Mouse (Mus musculus): ENCODE measurements around the gene Rnaseh2a. TPM values are rescaled to one million over a fixed set of nuclear protein-coding genes. Genes with fewer than 3 reads are reported as not detected.
A peak's percentile ranks its signal among the peaks of the same experiment; 100 is the strongest.
"Not testable (repeated sequence)": the region's sequence is repeated elsewhere in the genome, so short reads cannot be mapped to it uniquely, and the experiment has no call there.

The Rnaseh2a gene
- polyA plus RNA-seq, 1 experiment from 2014 or later = 67.1 TPM

DNA sequence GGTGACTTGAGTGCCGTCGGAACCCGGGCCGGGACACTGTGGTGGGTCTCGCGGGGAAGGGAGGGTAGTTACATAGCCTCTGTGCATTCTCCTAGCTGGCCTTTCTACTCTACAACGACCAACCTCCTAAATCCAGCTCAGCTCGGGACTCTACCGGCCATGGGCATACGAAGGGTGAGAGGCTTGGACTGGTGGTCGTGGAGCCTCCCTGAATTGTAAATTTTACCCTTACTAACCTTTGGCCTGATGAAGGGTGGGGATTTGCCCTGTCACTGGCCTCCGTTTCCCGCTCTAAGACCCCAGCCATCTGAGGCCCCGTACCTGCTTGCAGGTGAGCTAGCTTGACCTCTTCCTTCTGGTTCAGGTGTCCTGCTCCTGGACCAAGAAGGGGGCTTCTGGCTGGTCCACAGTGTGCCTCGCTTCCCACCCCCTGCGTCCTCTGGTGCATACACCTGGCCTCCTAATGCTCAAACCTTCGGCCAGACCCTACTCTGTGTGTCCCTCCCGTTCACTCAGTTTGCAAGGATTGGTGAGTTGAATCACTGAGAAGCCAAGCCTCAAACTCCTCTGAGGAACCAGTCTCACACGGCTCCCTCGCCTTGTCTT, 60.3 kb downstream of the Rnaseh2a start:
- Histone ChIP-seq H3K9ac (replicated peaks) (peak overlapping the region; percentile 85), H3K4me3 (ENCODE audit: low read depth, low read length) (peak overlapping the region; percentile 65), H3K27ac (ENCODE audit: low read depth) (peak overlapping the region; percentile 84), H3K36me3 (replicated peaks; ENCODE audit: insufficient read depth, low read length) (peaks cover 19% of the 10 kb centered on the region), H3K4me1 (ENCODE audit: insufficient read depth) (peaks cover 30% of the 10 kb centered on the region), H3K9me3 (ENCODE audit: low read length) (no peaks in the 10 kb centered on the region), H3K4me2 (ENCODE audit: low read depth, low read length) (peak overlapping the region; percentile 95), H3K27me3 (ENCODE audit: insufficient read depth, low read length) (peaks cover 16% of the 10 kb centered on the region)
- ATAC-seq (no peak), DNase-seq (no peak)
- WGBS (ENCODE audit: insufficient replicate concordance) = 43% methylated on average over 20 of the region's 20 CpGs
- TF ChIP-seq EP300 (IDR thresholded peaks at IDR 0.05; ENCODE audit: low read depth) (no peak), CTCF (IDR thresholded peaks at IDR 0.05; ENCODE audit: low read depth) (no peak)

DNA sequence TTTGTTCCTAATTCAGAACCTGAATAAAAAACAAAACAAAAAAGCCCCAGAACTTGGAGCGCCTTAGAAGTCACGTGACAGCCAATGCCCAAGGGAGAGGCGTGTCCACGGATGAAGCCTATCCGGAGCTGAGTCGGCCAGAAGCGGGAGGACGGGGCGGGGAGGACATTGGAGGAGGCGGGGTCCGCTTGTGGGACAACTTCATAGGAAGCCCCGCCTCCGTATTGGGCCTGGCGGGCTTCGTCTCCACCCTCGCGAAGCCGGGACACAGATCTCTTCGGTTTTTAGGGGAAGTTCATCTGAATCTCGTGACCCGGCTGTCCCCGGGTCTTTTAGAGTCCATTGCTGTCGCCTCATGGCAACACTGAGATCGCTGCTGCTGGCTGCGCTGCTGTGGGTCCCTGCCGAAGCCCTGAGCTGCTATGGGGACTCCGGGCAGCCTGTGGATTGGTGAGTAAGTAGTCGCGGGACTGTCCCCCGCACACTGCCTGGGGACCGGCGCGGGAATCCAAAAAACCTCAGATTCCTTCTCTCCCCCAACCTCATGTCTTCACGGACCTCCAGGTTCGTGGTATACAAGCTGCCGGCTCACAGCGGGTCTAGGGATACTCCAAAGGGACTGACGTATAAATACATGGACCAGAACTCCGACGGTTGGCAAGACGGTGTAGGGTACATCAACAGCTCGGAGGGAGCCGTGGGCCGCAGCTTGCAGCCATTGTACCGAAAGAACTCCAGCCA, 61.0 kb downstream of the Rnaseh2a start, which contains the start of gene Dnase2a:
Gene Dnase2a (plus strand): TSS at position 140 of the 741 bp plus-strand sequence.
- Histone ChIP-seq H3K4me3 (ENCODE audit: low read depth, low read length) (peak within 1 kb of the TSS; percentile 65), H3K4me2 (ENCODE audit: low read depth, low read length) (peak within 1 kb of the TSS; percentile 95), H3K36me3 (replicated peaks; ENCODE audit: insufficient read depth, low read length) (peaks cover 22% of the 10 kb centered on the region), H3K27me3 (ENCODE audit: insufficient read depth, low read length) (peaks cover 16% of the 10 kb centered on the region), H3K9me3 (ENCODE audit: low read length) (no peaks in the 10 kb centered on the region), H3K27ac (ENCODE audit: low read depth) (peak within 1 kb of the TSS; percentile 84), H3K9ac (replicated peaks) (peak within 1 kb of the TSS; percentile 85), H3K4me1 (ENCODE audit: insufficient read depth) (peaks cover 31% of the 10 kb centered on the region)
- 1% methylated on average over 45 of the region's 45 CpGs for WGBS (ENCODE audit: insufficient replicate concordance)
- DNase-seq (peak; percentile 97), ATAC-seq (peak; percentile 93)
- 0 out of 2 replicates have a peak, but pooled peaks have one; percentile 27 for TF ChIP-seq EP300 (IDR thresholded peaks at IDR 0.05; ENCODE audit: low read depth)
- TF ChIP-seq CTCF (IDR thresholded peaks at IDR 0.05; ENCODE audit: low read depth) = no peak

DNA sequence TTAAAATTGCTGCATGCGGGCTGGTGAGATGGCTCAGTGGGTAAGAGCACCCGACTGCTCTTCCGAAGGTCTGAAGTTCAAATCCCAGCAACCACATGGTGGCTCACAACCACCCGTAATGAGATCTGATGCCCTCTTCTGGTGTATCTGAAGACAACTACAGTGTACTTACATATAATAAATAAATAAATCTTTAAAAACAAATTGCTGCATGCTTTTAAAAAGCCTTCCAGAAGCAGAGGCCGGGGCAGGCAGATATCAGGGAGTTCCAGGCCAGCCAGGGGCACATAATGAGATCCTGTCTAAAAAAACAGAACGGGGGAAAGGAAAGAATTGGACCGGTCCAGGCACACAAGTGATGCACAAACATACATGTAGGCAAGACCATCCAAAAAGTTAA, 61.6 kb downstream of the Rnaseh2a start:
- 0 out of 2 replicates have a peak, but pooled peaks have one; percentile 3 for TF ChIP-seq CTCF (IDR thresholded peaks at IDR 0.05; ENCODE audit: low read depth)
- peaks cover 15% of the 10 kb centered on the region for H3K27me3 ChIP-seq (ENCODE audit: insufficient read depth, low read length)
- not testable (repeated sequence) for H3K9me3 ChIP-seq (ENCODE audit: low read length); DNase-seq
- peaks cover 26% of the 10 kb centered on the region for H3K4me1 ChIP-seq (ENCODE audit: insufficient read depth)
- ATAC-seq = peak; percentile 7
- peaks cover 23% of the 10 kb centered on the region for H3K36me3 ChIP-seq (replicated peaks; ENCODE audit: insufficient read depth, low read length)
- H3K9ac ChIP-seq (replicated peaks) = peak overlapping the region; percentile 85
- H3K4me2 ChIP-seq (ENCODE audit: low read depth, low read length) = peak overlapping the region; percentile 95
- peak overlapping the region; percentile 72; the same call in 1 of the 2 replicates for H3K27ac ChIP-seq (ENCODE audit: low read depth)
- 17% methylated on average over 6 of the region's 7 CpGs for WGBS (ENCODE audit: insufficient replicate concordance)
- H3K4me3 ChIP-seq (ENCODE audit: low read depth, low read length) = peak overlapping the region; percentile 65

DNA sequence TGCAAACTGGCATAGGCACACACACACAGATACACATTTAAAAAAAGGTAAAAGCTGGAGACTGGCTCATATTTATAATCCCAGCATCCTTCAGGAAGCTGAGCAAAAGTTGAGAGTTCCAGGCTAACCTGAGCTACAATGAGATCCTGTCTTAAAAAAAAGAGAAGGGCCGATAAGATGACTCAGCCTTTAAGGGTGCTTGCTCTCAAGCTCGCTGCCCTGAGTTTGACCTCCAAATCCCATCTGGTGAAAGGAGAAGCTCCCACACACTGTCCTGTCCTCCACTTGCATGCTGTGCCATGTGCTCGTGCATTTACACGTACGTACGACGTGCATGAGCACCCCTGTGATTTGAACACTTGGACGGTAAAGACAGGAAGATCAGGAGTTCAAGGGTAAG, 62.1 kb downstream of the Rnaseh2a start:
- no peak overlapping the region for H3K4me3 ChIP-seq (ENCODE audit: low read depth, low read length)
- ATAC-seq (no peak), DNase-seq (no peak)
- peaks cover 21% of the 10 kb centered on the region for H3K4me1 ChIP-seq (ENCODE audit: insufficient read depth)
- no peak overlapping the region for H3K4me2 ChIP-seq (ENCODE audit: low read depth, low read length)
- H3K9ac ChIP-seq (replicated peaks) = no peak overlapping the region
- peaks cover 23% of the 10 kb centered on the region for H3K36me3 ChIP-seq (replicated peaks; ENCODE audit: insufficient read depth, low read length)
- H3K9me3 ChIP-seq (ENCODE audit: low read length) = no peaks in the 10 kb centered on the region
- WGBS (ENCODE audit: insufficient replicate concordance) = 70% methylated on average over 8 of the region's 8 CpGs
- peaks cover 10% of the 10 kb centered on the region for H3K27me3 ChIP-seq (ENCODE audit: insufficient read depth, low read length)
- TF ChIP-seq EP300 (IDR thresholded peaks at IDR 0.05; ENCODE audit: low read depth) (no peak), CTCF (IDR thresholded peaks at IDR 0.05; ENCODE audit: low read depth) (no peak)
- H3K27ac ChIP-seq (ENCODE audit: low read depth) = no peak overlapping the region

DNA sequence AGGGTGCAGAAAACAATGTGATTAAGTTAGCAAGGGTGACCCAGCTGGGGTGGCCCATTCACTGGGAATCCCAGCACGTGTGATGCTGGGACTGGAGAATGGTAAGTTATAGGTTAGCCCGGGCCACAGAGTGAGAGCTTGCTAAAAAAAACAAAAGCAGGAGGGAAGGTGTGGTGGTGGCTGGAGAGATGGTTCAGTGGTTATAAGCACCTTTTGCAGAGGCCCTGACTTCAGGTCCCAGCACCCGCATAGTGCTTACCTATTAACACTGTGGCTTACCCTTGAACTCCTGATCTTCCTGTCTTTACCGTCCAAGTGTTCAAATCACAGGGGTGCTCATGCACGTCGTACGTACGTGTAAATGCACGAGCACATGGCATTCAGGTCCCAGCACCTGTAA, 62.5 kb downstream of the Rnaseh2a start:
- H3K27me3 ChIP-seq (ENCODE audit: insufficient read depth, low read length) = peaks cover 5% of the 10 kb centered on the region
- 82% methylated on average over 9 of the region's 9 CpGs for WGBS (ENCODE audit: insufficient replicate concordance)
- TF ChIP-seq EP300 (IDR thresholded peaks at IDR 0.05; ENCODE audit: low read depth) (no peak), CTCF (IDR thresholded peaks at IDR 0.05; ENCODE audit: low read depth) (no peak)
- no peak overlapping the region for H3K4me2 ChIP-seq (ENCODE audit: low read depth, low read length)
- no peak overlapping the region for H3K9ac ChIP-seq (replicated peaks)
- no peak overlapping the region for H3K27ac ChIP-seq (ENCODE audit: low read depth)
- no peak overlapping the region for H3K4me3 ChIP-seq (ENCODE audit: low read depth, low read length)
- H3K36me3 ChIP-seq (replicated peaks; ENCODE audit: insufficient read depth, low read length) = peaks cover 23% of the 10 kb centered on the region
- H3K9me3 ChIP-seq (ENCODE audit: low read length) = no peaks in the 10 kb centered on the region
- peaks cover 20% of the 10 kb centered on the region for H3K4me1 ChIP-seq (ENCODE audit: insufficient read depth)
- DNase-seq (no peak), ATAC-seq (no peak)

Small RNAs within 50 kb of the gene (microRNA-seq; reads per million reads assigned to microRNA genes)
- not detected for gene Gm24197

Other genes starting within 250 kb of the Rnaseh2a start
- gene G430095P16Rik, start 246.8 kb downstream of the Rnaseh2a start, polyA plus RNA-seq (2015; fragmentation: Nextera tagmentation; extraction: Ambion mirVana) = 4.8 and 6.3 TPM in 2 replicates
- 4.7 and 5.4 TPM in 2 replicates for gene Nfix, start 169.4 kb downstream of the Rnaseh2a start, polyA plus RNA-seq (2015; fragmentation: Nextera tagmentation; extraction: Ambion mirVana)
- gene Dand5, start 146.9 kb downstream of the Rnaseh2a start, polyA plus RNA-seq (2015; fragmentation: Nextera tagmentation; extraction: Ambion mirVana) = 2.4 and 2.5 TPM in 2 replicates
- gene Gadd45gip1, start 138.2 kb downstream of the Rnaseh2a start, polyA plus RNA-seq (2015; fragmentation: Nextera tagmentation; extraction: Ambion mirVana) = 31.9 and 34.9 TPM in 2 replicates
- 154 and 164 TPM in 2 replicates for gene Rad23a, start 129.1 kb downstream of the Rnaseh2a start, polyA plus RNA-seq (2015; fragmentation: Nextera tagmentation; extraction: Ambion mirVana)
- gene Calr, start 122.8 kb downstream of the Rnaseh2a start, polyA plus RNA-seq (2015; fragmentation: Nextera tagmentation; extraction: Ambion mirVana) = 331 and 375 TPM in 2 replicates
- gene Farsa, start 112.8 kb downstream of the Rnaseh2a start, polyA plus RNA-seq (2015; fragmentation: Nextera tagmentation; extraction: Ambion mirVana) = 30.3 and 33.6 TPM in 2 replicates
- gene Syce2, start 97.7 kb downstream of the Rnaseh2a start, polyA plus RNA-seq (2015; fragmentation: Nextera tagmentation; extraction: Ambion mirVana) = 30.6 and 31.2 TPM in 2 replicates
- gene Gcdh, start 75.8 kb downstream of the Rnaseh2a start, polyA plus RNA-seq (2015; fragmentation: Nextera tagmentation; extraction: Ambion mirVana) = 139 and 141 TPM in 2 replicates
- 133 and 149 TPM in 2 replicates for gene Klf1, start 67.8 kb downstream of the Rnaseh2a start, polyA plus RNA-seq (2015; fragmentation: Nextera tagmentation; extraction: Ambion mirVana)
- gene Dnase2a, start 61.2 kb downstream of the Rnaseh2a start, polyA plus RNA-seq (2015; fragmentation: Nextera tagmentation; extraction: Ambion mirVana) = 15.4 and 16.0 TPM in 2 replicates
- gene Mast1, start 32.4 kb downstream of the Rnaseh2a start, polyA plus RNA-seq (2015; fragmentation: Nextera tagmentation; extraction: Ambion mirVana) = 0.07 TPM in 1 of 2 replicates, not detected in the other
- gene Rtbdn, start 22.8 kb downstream of the Rnaseh2a start, polyA plus RNA-seq (2015; fragmentation: Nextera tagmentation; extraction: Ambion mirVana) = 0.09 TPM in 1 of 2 replicates, not detected in the other
- gene Gm49661, start 334 bp downstream of the Rnaseh2a start, polyA plus RNA-seq (2015; fragmentation: Nextera tagmentation; extraction: Ambion mirVana) = 0.89 TPM in 1 of 2 replicates, not detected in the other
- 780 and 831 TPM in 2 replicates for gene Prdx2, start 180 bp downstream of the Rnaseh2a start, polyA plus RNA-seq (2015; fragmentation: Nextera tagmentation; extraction: Ambion mirVana)
- 14.2 and 21.9 TPM in 2 replicates for gene Junb, start 9.0 kb upstream of the Rnaseh2a start, polyA plus RNA-seq (2015; fragmentation: Nextera tagmentation; extraction: Ambion mirVana)
- gene Hook2, start 20.8 kb upstream of the Rnaseh2a start, polyA plus RNA-seq (2015; fragmentation: Nextera tagmentation; extraction: Ambion mirVana) = 12.0 and 12.2 TPM in 2 replicates
- gene Best2, start 44.8 kb upstream of the Rnaseh2a start, polyA plus RNA-seq (2015; fragmentation: Nextera tagmentation; extraction: Ambion mirVana) = not detected in 2 replicates
- 33.2 and 34.4 TPM in 2 replicates for gene Asna1, start 55.5 kb upstream of the Rnaseh2a start, polyA plus RNA-seq (2015; fragmentation: Nextera tagmentation; extraction: Ambion mirVana)
- gene Trir, start 57.1 kb upstream of the Rnaseh2a start, polyA plus RNA-seq (2015; fragmentation: Nextera tagmentation; extraction: Ambion mirVana) = 63.0 and 73.6 TPM in 2 replicates
- gene Tnpo2, start 67.1 kb upstream of the Rnaseh2a start, polyA plus RNA-seq (2015; fragmentation: Nextera tagmentation; extraction: Ambion mirVana) = 7.6 and 8.2 TPM in 2 replicates
- gene Fbxw9, start 90.3 kb upstream of the Rnaseh2a start, polyA plus RNA-seq (2015; fragmentation: Nextera tagmentation; extraction: Ambion mirVana) = 14.4 and 14.9 TPM in 2 replicates
- not detected in 2 replicates for gene Gm5741, start 98.2 kb upstream of the Rnaseh2a start, polyA plus RNA-seq (2015; fragmentation: Nextera tagmentation; extraction: Ambion mirVana)
- 24.8 and 27.7 TPM in 2 replicates for gene Dhps, start 102.0 kb upstream of the Rnaseh2a start, polyA plus RNA-seq (2015; fragmentation: Nextera tagmentation; extraction: Ambion mirVana)
- 63.5 and 66.8 TPM in 2 replicates for gene Wdr83os, start 111.0 kb upstream of the Rnaseh2a start, polyA plus RNA-seq (2015; fragmentation: Nextera tagmentation; extraction: Ambion mirVana)
- gene Wdr83, start 111.5 kb upstream of the Rnaseh2a start, polyA plus RNA-seq (2015; fragmentation: Nextera tagmentation; extraction: Ambion mirVana) = 17.6 and 18.4 TPM in 2 replicates
- 42.6 and 44.6 TPM in 2 replicates for gene Man2b1, start 113.5 kb upstream of the Rnaseh2a start, polyA plus RNA-seq (2015; fragmentation: Nextera tagmentation; extraction: Ambion mirVana)
- gene Zfp791, start 153.3 kb upstream of the Rnaseh2a start, polyA plus RNA-seq (2015; fragmentation: Nextera tagmentation; extraction: Ambion mirVana) = 2.0 and 5.2 TPM in 2 replicates
- gene Cks1brt, start 182.2 kb upstream of the Rnaseh2a start, polyA plus RNA-seq (2015; fragmentation: Nextera tagmentation; extraction: Ambion mirVana) = not detected in 2 replicates

Measured in liver, postnatal 0 days (tissue).